Mouse (Mus musculus) layer of hippocampus, postnatal 25 days (tissue): ENCODE results near the gene Rasgrf2. TPM values are rescaled to one million over a fixed set of nuclear protein-coding genes. Genes with fewer than 3 reads are reported as not detected.

Experiments used
- DNase-seq, 2 experiments: peaks; one replicate each; pipeline ENCODE4 v3.0.0; 2022; ENCODE audit warnings: mixed read lengths in 2 of 2, low spot score in 1 of 2; ENCODE audit errors: extremely low spot score in 1 of 2
- total RNA-seq, 2 experiments: library from RNA; stranded (reverse); gene quantifications; 2 replicates each; pipeline ENCODE4 v1.2.3; 2021

Rasgrf2 gene
- total RNA-seq, 2 experiments from 2014 or later: 105 to 114 TPM

GRCm38 (mm10) chr13:91893132-91893531 lies 238.3 kb downstream of the Rasgrf2 start:
- no peak for DNase-seq

- DNase-seq: no peak
Measured at GRCm38 (mm10) chr13:91890031-91890619, 241.3 kb downstream of the Rasgrf2 start.

GRCm38 (mm10) chr13:91884714-91885386 lies 246.6 kb downstream of the Rasgrf2 start:
- DNase-seq: no peak

- peak in 1 of 2 experiments; percentile 74 for DNase-seq
Measured at GRCm38 (mm10) chr13:91881837-91882480, 249.5 kb downstream of the Rasgrf2 start.

- no peak for DNase-seq
Measured at GRCm38 (mm10) chr13:91880256-91880655, 251.2 kb downstream of the Rasgrf2 start.

- no peak for DNase-seq
Measured at GRCm38 (mm10) chr13:91877996-91878395, 253.5 kb downstream of the Rasgrf2 start.

GRCm38 (mm10) chr13:91877350-91877749 lies 254.1 kb downstream of the Rasgrf2 start:
- DNase-seq: no peak

- DNase-seq: no peak
Measured at GRCm38 (mm10) chr13:91876741-91877349, 254.6 kb downstream of the Rasgrf2 start, which contains the start of gene Ckmt2. Gene Ckmt2 (minus strand): TSS chr13:91876885.

- DNase-seq: no peak
Measured at GRCm38 (mm10) chr13:91875581-91875980, 255.9 kb downstream of the Rasgrf2 start.

GRCm38 (mm10) chr13:91874565-91874964 lies 256.9 kb downstream of the Rasgrf2 start:
- DNase-seq: no peak

GRCm38 (mm10) chr13:91873734-91874329 lies 257.6 kb downstream of the Rasgrf2 start:
- DNase-seq: no peak

GRCm38 (mm10) chr13:91868577-91868976 lies 262.9 kb downstream of the Rasgrf2 start:
- no peak for DNase-seq

- no peak for DNase-seq
Measured at GRCm38 (mm10) chr13:91858835-91859234, 272.6 kb downstream of the Rasgrf2 start.

GRCm38 (mm10) chr13:91857427-91857826 lies 274.0 kb downstream of the Rasgrf2 start:
- no peak for DNase-seq

- no peak for DNase-seq
Measured at GRCm38 (mm10) chr13:91854412-91854811, 277.0 kb downstream of the Rasgrf2 start.

Other genes with a start within 250 kb of the Rasgrf2 start
- gene Gm20379, start 174.3 kb upstream of the Rasgrf2 start, total RNA-seq: not detected
- gene Dhfr, start 223.1 kb upstream of the Rasgrf2 start, total RNA-seq: 1 to 10 TPM; 1.3 to 1.8 TPM
- 10 to 100 TPM; 20.8 to 26.5 TPM for gene Msh3, start 223.3 kb upstream of the Rasgrf2 start, total RNA-seq